Mouse (Mus musculus): ENCODE results near the gene Mbnl1.

The Mbnl1 gene

GRCm38 (mm10) chr3:60614516-60614915 lies 141.9 kb downstream of the Mbnl1 start:
- no peak for DNase-seq (ENCODE audit: low read depth)

- no peak for DNase-seq (ENCODE audit: low read depth)
Measured at GRCm38 (mm10) chr3:60615057-60615606, 142.5 kb downstream of the Mbnl1 start.

GRCm38 (mm10) chr3:60615615-60616014 lies 143.0 kb downstream of the Mbnl1 start:
- DNase-seq (ENCODE audit: low read depth) = no peak

GRCm38 (mm10) chr3:60616147-60616546 lies 143.5 kb downstream of the Mbnl1 start:
- DNase-seq (ENCODE audit: low read depth) = no peak

GRCm38 (mm10) chr3:60617643-60618042 lies 145.0 kb downstream of the Mbnl1 start:
- DNase-seq (ENCODE audit: low read depth) = peak; percentile 46

GRCm38 (mm10) chr3:60620236-60620635 lies 147.6 kb downstream of the Mbnl1 start:
- no peak for DNase-seq (ENCODE audit: low read depth)

GRCm38 (mm10) chr3:60631183-60631582 lies 158.6 kb downstream of the Mbnl1 start:
- DNase-seq (ENCODE audit: low read depth) = no peak

- DNase-seq (ENCODE audit: low read depth) = no peak
Measured at GRCm38 (mm10) chr3:60631754-60632153, 159.1 kb downstream of the Mbnl1 start.

GRCm38 (mm10) chr3:60632796-60633466 lies 160.3 kb downstream of the Mbnl1 start:
- no peak for DNase-seq (ENCODE audit: low read depth)

GRCm38 (mm10) chr3:60638530-60638929 lies 165.9 kb downstream of the Mbnl1 start:
- DNase-seq (ENCODE audit: low read depth) = no peak

GRCm38 (mm10) chr3:60639135-60639534 lies 166.5 kb downstream of the Mbnl1 start:
- DNase-seq (ENCODE audit: low read depth) = peak; percentile 65

GRCm38 (mm10) chr3:60642227-60642626 lies 169.6 kb downstream of the Mbnl1 start:
- DNase-seq (ENCODE audit: low read depth) = no peak

GRCm38 (mm10) chr3:60645531-60645930 lies 172.9 kb downstream of the Mbnl1 start:
- DNase-seq (ENCODE audit: low read depth) = no peak

- DNase-seq (ENCODE audit: low read depth) = no peak
Measured at GRCm38 (mm10) chr3:60648293-60648692, 175.7 kb downstream of the Mbnl1 start.

GRCm38 (mm10) chr3:60660762-60661161 lies 188.1 kb downstream of the Mbnl1 start:
- DNase-seq (ENCODE audit: low read depth) = no peak

Measured in fibroblast of lung, adult 2 months (primary cell).